Mouse (Mus musculus) forebrain, postnatal 0 days (tissue): ENCODE data around the gene Entr1. TPM values are rescaled to one million over a fixed set of nuclear protein-coding genes. Genes with fewer than 3 reads are reported as not detected.

Experiments used
- ATAC-seq: fragments of 200-750 bp; cut with Nextera tagmentation; 2 replicates; pipeline ENCODE4 v1.8.0; 2017; ENCODE audit warnings: mild to moderate bottlenecking, moderate library complexity
- DNase-seq: peaks from one replicate; pipeline ENCODE4 v3.0.0-alpha.2; 2015
- H3K27ac ChIP-seq: fragments of 300-500 bp; sonication (generic); 2 replicates; pipeline ENCODE4 v1.5.1; 2014; ENCODE audit warnings: low read depth, mild to moderate bottlenecking, antibody characterized with exemption, low read length, moderate library complexity, mixed read lengths
- H3K27me3 ChIP-seq: fragments of 300-500 bp; sonication (generic); 2 replicates; pipeline ENCODE4 v1.6.1; 2014; ENCODE audit warnings: mild to moderate bottlenecking, low read length, mixed read lengths; ENCODE audit not compliant: insufficient read depth
- H3K36me3 ChIP-seq: fragments of 300-500 bp; sonication (generic); 2 replicates; pipeline ENCODE4 v1.6.1; 2014; ENCODE audit warnings: mild to moderate bottlenecking, moderate library complexity; ENCODE audit not compliant: insufficient read depth
- H3K4me1 ChIP-seq: fragments of 300-500 bp; sonication (generic); 2 replicates; pipeline ENCODE4 v1.6.1; 2014; ENCODE audit warnings: antibody characterized with exemption; ENCODE audit not compliant: insufficient read depth
- H3K4me2 ChIP-seq: fragments of 300-500 bp; sonication (generic); 2 replicates; pipeline ENCODE4 v1.6.1; 2014; ENCODE audit warnings: low read depth, mild to moderate bottlenecking, moderate library complexity
- H3K4me3 ChIP-seq: fragments of 300-500 bp; sonication (generic); 2 replicates; pipeline ENCODE4 v1.5.1; 2014; ENCODE audit warnings: low read depth, low read length, mixed read lengths
- H3K9ac ChIP-seq: fragments of 300-500 bp; sonication (generic); 2 replicates; pipeline ENCODE4 v1.6.1; 2014; ENCODE audit warnings: mild to moderate bottlenecking
- H3K9me3 ChIP-seq: fragments of 300-500 bp; sonication (generic); 2 replicates; pipeline ENCODE4 v1.6.1; 2016; ENCODE audit warnings: low read length
- CTCF ChIP-seq: sonication (generic); IDR thresholded peaks from 2 replicates; pipeline ENCODE4 v1.5.1; 2016; ENCODE audit warnings: antibody characterized with exemption, control low read depth, low read depth
- WGBS: fragments of 180-500 bp; shearing (Covaris S2); extraction: QIAGEN DNeasy Blood & Tissue Kit; methylation state at CpG from one replicate; pipeline ENCODE4 v1.1.7; 2014; 5-methylcytosine and 5-hydroxymethylcytosine counted together
- polyA plus RNA-seq: library from polyadenylated mRNA; unstranded; fragments of >200 nt; fragmentation: Nextera tagmentation; extraction: Ambion mirVana; gene quantifications from 2 replicates; pipeline ENCODE4 v1.2.1, GENCODE M21; 2015
- total RNA-seq: library from RNA; depleted of rRNA; stranded (reverse); fragments of >200 nt; gene quantifications from 2 replicates; pipeline ENCODE4 v1.2.3, GENCODE M21; 2014

The Entr1 gene
- total and polyA plus RNA-seq, 2 experiments from 2014 or later, result 152 to 179 TPM

GRCm38 (mm10) chr2:26421969-26422368, 32.9 kb upstream of the Entr1 start:
- Histone ChIP-seq H3K4me3 (no peak overlapping the region), H3K4me2 (no peak overlapping the region), H3K4me1 (no peaks in the 10 kb centered on the region), H3K27ac (no peak overlapping the region), H3K27me3 (no peaks in the 10 kb centered on the region), H3K9me3 (no peaks in the 10 kb centered on the region), H3K9ac (no peak overlapping the region), H3K36me3 (peaks cover 96% of the 10 kb centered on the region)
- no peak for TF ChIP-seq CTCF
- WGBS, result 93% methylated on average over 2 of the region's 2 CpGs
- no peak for ATAC-seq
- DNase-seq, result no peak

DNA sequence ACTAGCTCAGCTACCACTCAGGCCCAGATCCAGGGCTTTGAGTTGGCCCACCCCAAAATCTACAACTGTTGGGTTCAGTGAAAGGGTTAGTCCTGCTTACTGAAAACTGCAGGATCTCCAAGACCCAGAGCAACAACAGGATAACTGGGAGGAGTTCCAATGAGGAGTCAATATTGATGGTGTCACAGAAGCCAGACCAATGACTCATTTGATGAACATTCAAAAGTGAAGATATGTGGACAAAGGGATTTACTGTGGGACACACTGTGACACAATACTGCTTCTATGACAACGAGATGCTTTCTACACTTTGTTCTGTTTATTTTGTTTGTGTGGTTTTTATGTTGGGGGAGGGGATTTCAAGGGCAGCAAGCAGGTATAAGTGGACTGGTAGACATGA, 29.0 kb upstream of the Entr1 start:
- 88% methylated on average over 1 of the region's 1 CpGs for WGBS
- ATAC-seq (no peak), DNase-seq (no peak)
- no peaks in the 10 kb centered on the region for H3K9me3 ChIP-seq
- no peak overlapping the region for H3K27ac ChIP-seq
- H3K36me3 ChIP-seq, result peaks cover 95% of the 10 kb centered on the region
- no peak overlapping the region for H3K4me3 ChIP-seq
- no peak for TF ChIP-seq CTCF
- no peaks in the 10 kb centered on the region for H3K4me1 ChIP-seq
- H3K4me2 ChIP-seq, result no peak overlapping the region
- H3K9ac ChIP-seq, result no peak overlapping the region
- H3K27me3 ChIP-seq, result no peaks in the 10 kb centered on the region

DNA sequence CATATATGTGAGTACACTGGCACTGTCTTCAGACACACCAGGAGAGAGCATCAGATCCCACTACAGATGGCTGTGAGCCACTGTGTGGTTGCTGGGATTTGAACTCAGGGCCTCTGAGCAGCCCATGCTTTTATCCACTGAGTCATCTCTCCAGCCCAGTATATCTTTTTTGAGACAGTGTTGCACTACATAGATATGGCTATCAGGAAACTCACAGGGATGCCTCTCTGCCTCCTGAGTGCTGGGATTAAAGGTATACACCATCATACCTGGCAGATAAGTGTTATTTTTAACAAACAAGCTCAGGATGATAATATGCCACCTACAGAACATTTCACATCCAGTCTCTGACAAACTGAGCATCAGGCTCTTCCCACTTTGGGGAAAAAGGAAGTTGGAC, 27.9 kb upstream of the Entr1 start:
- TF ChIP-seq CTCF, result no peak
- Histone ChIP-seq H3K27me3 (no peaks in the 10 kb centered on the region), H3K9ac (no peak overlapping the region), H3K36me3 (peaks cover 94% of the 10 kb centered on the region), H3K4me3 (no peak overlapping the region), H3K4me1 (no peaks in the 10 kb centered on the region), H3K4me2 (no peak overlapping the region), H3K27ac (no peak overlapping the region), H3K9me3 (no peaks in the 10 kb centered on the region)
- DNase-seq (no peak), ATAC-seq (no peak)

DNA sequence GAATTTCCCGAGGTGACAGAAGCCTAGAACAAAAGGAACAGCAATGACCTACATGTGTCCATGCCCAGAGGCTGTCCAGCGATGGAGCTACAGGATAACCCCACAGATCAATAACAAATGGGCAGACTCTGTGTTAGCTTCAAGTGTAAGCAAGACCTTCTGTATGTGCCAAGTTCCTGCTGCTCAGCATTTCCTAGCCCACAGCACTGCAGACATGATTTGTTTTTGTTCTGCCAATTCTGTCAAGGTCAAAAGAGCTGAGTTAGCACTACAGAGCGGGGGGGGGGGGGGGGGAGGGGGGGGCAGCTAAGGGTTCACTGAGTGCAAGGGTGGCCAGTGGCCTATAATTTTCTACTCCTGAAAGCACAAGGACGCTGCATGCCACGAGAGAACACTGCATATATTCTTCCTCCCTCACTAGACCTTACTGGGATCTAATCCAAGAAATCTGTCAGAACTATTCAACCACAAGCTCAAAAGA, 21.9 kb upstream of the Entr1 start:
- H3K9ac ChIP-seq, result no peak overlapping the region
- H3K27me3 ChIP-seq, result no peaks in the 10 kb centered on the region
- H3K4me2 ChIP-seq, result no peak overlapping the region
- 56% methylated on average over 5 of the region's 5 CpGs for WGBS
- no peak for ATAC-seq
- no peaks in the 10 kb centered on the region for H3K9me3 ChIP-seq
- no peak for DNase-seq
- TF ChIP-seq CTCF, result no peak
- H3K4me3 ChIP-seq, result no peak overlapping the region
- peaks cover 51% of the 10 kb centered on the region for H3K36me3 ChIP-seq
- peaks cover 22% of the 10 kb centered on the region for H3K4me1 ChIP-seq
- no peak overlapping the region for H3K27ac ChIP-seq

DNA sequence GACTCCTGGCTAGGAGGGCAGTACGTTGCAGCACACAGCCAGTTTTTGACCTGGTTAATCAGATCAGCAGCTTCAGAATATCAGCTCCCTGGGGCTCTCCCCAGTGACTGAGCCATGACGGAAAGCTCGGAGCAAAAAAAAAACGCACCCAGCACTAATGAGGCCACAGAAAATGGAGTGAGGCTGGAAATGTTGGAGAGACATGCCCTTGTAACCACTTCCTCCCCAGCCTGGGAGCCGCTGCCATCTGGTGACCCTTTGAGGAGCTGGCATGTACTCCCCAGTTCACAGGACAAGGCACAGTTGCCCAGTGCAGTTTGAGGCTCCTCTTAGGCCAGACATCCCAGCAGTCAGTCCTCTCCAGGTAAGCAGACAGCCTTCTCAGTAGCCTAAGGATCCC, 21.0 kb upstream of the Entr1 start:
- H3K4me2 ChIP-seq, result no peak overlapping the region
- TF ChIP-seq CTCF, result no peak
- H3K9ac ChIP-seq, result no peak overlapping the region
- no peaks in the 10 kb centered on the region for H3K9me3 ChIP-seq
- H3K27ac ChIP-seq, result no peak overlapping the region
- H3K36me3 ChIP-seq, result peaks cover 42% of the 10 kb centered on the region
- no peaks in the 10 kb centered on the region for H3K27me3 ChIP-seq
- H3K4me1 ChIP-seq, result peaks cover 29% of the 10 kb centered on the region
- ATAC-seq (no peak), DNase-seq (no peak)
- H3K4me3 ChIP-seq, result no peak overlapping the region
- WGBS, result 67% methylated on average over 5 of the region's 5 CpGs

DNA sequence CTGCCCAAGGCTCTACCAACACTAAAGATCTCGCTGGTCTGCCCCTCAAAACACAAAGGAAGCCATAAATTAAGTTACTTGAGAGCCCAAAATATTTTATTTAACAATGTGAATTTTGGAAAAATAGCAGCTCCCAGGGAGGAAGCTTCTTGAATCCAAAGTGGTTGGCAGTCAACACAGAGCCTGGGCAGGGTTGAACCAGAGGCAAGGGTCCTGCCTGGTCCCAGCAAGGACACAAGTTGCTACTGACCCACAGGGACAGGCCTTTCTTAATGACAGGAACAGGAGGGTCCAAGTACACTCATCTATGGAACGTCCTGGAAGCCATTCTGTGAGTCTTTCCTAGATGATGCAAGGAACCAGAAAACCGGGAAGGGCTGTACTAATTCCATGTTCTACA, 20.2 kb upstream of the Entr1 start:
- peak overlapping the region; percentile 85 for H3K9ac ChIP-seq
- H3K9me3 ChIP-seq, result no peaks in the 10 kb centered on the region
- ATAC-seq (no peak), DNase-seq (no peak)
- H3K27ac ChIP-seq, result no peak overlapping the region; the same call in 1 of the 2 replicates
- H3K4me3 ChIP-seq, result peak overlapping the region; percentile 93
- peaks cover 29% of the 10 kb centered on the region for H3K4me1 ChIP-seq
- peaks cover 36% of the 10 kb centered on the region for H3K36me3 ChIP-seq
- peak overlapping the region; percentile 77 for H3K4me2 ChIP-seq
- no peak for TF ChIP-seq CTCF
- no peaks in the 10 kb centered on the region for H3K27me3 ChIP-seq
- WGBS, result 62% methylated on average over 3 of the region's 3 CpGs

DNA sequence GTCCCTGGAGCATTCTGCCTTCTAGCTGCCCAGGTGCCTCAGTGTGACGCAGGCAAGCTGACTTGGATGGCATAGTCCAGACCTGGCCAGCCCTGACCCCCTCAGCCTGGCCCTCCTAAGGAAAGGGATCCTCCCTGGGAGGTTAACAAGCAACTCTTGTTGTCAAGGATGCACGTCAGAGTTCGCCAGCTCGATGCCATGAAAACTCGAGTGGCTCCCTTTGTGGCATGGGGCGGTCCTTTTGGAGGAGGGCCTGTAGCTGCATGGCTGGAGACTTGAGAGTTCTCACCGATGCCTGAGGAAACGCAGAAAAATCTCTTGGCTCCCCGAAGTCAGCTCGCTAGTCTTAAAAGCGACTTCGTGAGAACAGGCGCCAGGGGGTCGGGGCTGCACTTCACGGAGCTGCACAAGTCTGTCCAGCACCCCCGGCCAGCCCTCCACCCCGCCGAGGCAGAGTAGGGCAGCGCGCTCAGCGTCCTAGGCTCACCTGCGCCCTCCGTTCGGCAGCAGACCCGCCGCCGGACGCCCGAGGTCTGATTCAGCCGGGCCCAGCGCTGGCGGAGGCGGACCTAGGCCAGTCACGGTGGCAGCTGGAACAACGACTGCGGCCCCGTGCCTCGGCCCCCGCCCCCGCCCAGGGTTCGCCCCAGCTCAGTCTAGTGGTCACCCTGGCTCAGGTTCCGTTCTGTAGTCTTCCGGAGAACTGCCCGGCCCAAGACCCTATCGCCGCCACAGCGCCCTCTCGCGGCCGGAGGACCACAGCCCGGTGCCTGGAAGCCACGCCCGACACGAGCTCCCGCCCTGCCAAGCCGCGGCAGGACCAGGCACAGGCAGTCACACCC, 19.6 kb upstream of the Entr1 start, which contains the start of gene Inpp5e:
Inpp5e (minus strand) TSS at position 689 of the 842 bp plus-strand sequence.
- WGBS, result 1% methylated on average over 57 of the region's 57 CpGs
- Histone ChIP-seq H3K4me2 (peak within 1 kb of the TSS; percentile 77), H3K9me3 (no peaks in the 10 kb centered on the region), H3K9ac (peak within 1 kb of the TSS; percentile 85), H3K27me3 (no peaks in the 10 kb centered on the region), H3K36me3 (peaks cover 30% of the 10 kb centered on the region), H3K27ac (peak within 1 kb of the TSS; percentile 76), H3K4me1 (peaks cover 29% of the 10 kb centered on the region), H3K4me3 (peak within 1 kb of the TSS; percentile 93)
- peak; percentile 95 for DNase-seq
- peak; percentile 97 for ATAC-seq
- TF ChIP-seq CTCF, result peak; percentile 99
